Mouse (Mus musculus) small intestine, adult 2 months (tissue): ENCODE measurements around the gene Ints14.

ENCODE experiments used
- CTCF ChIP-seq: fragments of 200-500 bp; IDR thresholded peaks from 2 replicates; pipeline ENCODE4 v1.5.1; 2012; ENCODE audit warnings: low read depth, mild to moderate bottlenecking, control low read depth, inconsistent platforms, low read length, moderate library complexity, mixed read lengths; ENCODE audit not compliant: insufficient replicate concordance, insufficient read length; ENCODE audit errors: extremely low read depth
- POLR2A ChIP-seq: fragments of 200-500 bp; IDR thresholded peaks from 2 replicates; pipeline ENCODE4 v1.6.1; 2012; ENCODE audit warnings: low read depth, mild to moderate bottlenecking, control low read depth, inconsistent platforms, low read length, moderate library complexity

DNA sequence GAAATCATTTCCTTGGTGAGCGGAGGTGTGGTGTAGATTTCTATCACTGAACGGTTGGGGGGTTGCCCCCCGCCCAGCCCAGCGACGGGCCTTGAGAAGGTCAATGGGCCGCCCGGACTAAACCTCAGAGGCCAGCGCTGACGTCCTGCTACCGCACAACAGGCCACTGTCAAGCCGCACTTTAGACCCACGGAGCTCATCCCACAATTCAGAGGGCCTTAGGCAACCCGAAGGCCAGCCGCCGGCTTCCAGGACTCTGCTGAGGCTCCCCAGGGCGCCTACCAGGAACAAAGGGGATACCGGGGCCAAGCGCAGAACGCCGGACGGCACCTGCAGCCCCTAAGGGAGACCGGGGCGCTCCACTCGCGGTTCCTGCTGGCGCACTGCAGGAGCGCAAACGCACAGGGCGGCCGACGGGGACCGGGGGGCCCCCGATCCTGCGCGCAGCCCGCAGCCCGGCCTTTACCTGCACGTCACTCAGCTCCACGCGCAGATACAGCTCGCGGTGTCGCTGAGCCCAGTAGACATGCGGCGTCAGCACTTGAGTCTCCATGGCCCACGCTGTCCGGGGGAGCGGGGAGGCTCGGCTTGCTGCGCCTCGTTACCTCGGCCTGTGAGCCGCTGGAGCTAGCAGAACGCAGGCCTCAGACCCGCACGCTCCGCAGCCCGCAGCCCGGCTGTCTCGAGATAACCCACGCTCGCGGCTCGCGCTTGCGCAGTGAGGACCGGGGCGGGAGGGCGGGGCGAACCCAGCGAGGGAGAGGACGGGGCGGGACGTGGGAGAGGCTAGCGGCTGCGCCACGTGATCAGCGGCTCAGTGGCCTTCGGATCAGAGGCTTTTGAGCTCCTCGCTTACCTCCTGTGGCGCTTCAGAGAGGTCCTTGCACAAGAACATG, 60.5 kb downstream of the Ints14 start, which contains the start of gene Hacd3:
- TF ChIP-seq POLR2A (peak; percentile 80), CTCF (no peak)
